ENCODE assay signal across 8 mouse cellular contexts in the genomic region with DNA sequence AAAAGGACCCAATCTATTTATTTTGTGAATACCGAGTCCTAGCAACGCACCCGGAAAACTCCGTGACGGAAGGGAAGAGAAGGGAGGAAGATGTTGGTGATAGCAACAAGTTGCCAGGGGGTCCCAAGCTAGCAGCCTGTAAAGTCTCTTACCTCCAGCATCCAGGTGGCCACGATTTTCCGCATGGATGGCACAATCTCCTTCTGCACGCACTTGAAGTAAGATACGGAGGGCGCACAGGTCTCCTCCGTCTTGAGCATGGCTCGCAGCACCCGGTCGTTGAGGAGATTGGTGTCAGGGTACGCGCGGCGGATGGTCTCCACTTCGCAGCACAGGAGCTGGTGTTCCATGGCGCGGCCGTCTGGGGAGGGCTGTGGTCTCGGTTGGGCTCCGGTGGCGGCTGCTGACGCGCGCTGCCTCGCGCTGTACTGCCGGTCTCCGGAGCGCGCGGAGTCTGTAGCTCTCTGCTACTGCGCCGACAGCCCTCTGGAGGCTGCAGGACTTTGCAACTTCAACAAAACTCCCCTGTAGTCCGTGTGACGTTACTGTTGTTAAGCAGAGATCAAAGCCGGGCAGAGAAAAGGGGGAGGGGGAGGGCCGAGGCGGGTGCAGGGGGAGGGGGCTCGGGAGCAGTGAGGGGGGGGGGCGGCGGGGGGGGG. TPM values are rescaled to one million over a fixed set of nuclear protein-coding genes. Genes with fewer than 3 reads are reported as not detected.
DNase-seq lines count a peak whose midpoint lies in the region; ATAC-seq and TF ChIP-seq lines count a peak whose summit lies in the region.

TSS of gene Ccnd1 (minus strand) at position 582 of the 659 bp plus-strand sequence.

- H3K4me3 ChIP-seq in embryonic facial prominence, embryonic 11.5 days (ENCODE audit: low read depth, low read length), result peak within 1 kb of the TSS; percentile 71
- H3K4me3 ChIP-seq in heart, embryonic 11.5 days (ENCODE audit: low read depth, low read length), result peak within 1 kb of the TSS; percentile 79
- peak within 1 kb of the TSS; percentile 57 for H3K4me3 ChIP-seq in kidney, embryonic 14.5 days (ENCODE audit: low read length)
- H3K4me3 ChIP-seq in liver, embryonic 11.5 days (ENCODE audit: low read depth, low read length), result peak within 1 kb of the TSS; percentile 60
- peak within 1 kb of the TSS; percentile 55 for H3K4me3 ChIP-seq in neural tube, embryonic 13.5 days

- ATAC-seq in Patski, result peak; percentile 24
- peak; percentile 54 for ATAC-seq in embryonic facial prominence, embryonic 11.5 days (replicated peaks; ENCODE audit: insufficient number of reproducible peaks, low FRiP score, low TSS enrichment, low read depth)
- ATAC-seq in heart, embryonic 11.5 days (replicated peaks; ENCODE audit: insufficient number of reproducible peaks, low FRiP score, low TSS enrichment), result peak; percentile 57
- peak; percentile 60 for ATAC-seq in kidney, embryonic 14.5 days (ENCODE audit: low FRiP score, low TSS enrichment)
- peak; percentile 48 for ATAC-seq in liver, embryonic 11.5 days (replicated peaks; ENCODE audit: low FRiP score)
- peak; percentile 19; the same call in 1 of the 2 replicates for ATAC-seq in neural tube, embryonic 13.5 days (ENCODE audit: low read depth)
- ATAC-seq in megakaryocyte-erythroid progenitor cell, adult 5-6 weeks (replicated peaks; ENCODE audit: low FRiP score, low TSS enrichment, poor library complexity, severe bottlenecking), result no peak

- H3K9me3 ChIP-seq in embryonic facial prominence, embryonic 11.5 days (replicated peaks; ENCODE audit: control insufficient read depth, low read length), result no peaks in the 10 kb centered on the region
- H3K9me3 ChIP-seq in heart, embryonic 11.5 days (replicated peaks; ENCODE audit: control insufficient read depth, low read length), result no peaks in the 10 kb centered on the region
- no peaks in the 10 kb centered on the region for H3K9me3 ChIP-seq in kidney, embryonic 14.5 days (ENCODE audit: control insufficient read depth, low read length)
- H3K9me3 ChIP-seq in liver, embryonic 11.5 days (ENCODE audit: control insufficient read depth, low read length), result no peaks in the 10 kb centered on the region
- H3K9me3 ChIP-seq in neural tube, embryonic 13.5 days, result no peaks in the 10 kb centered on the region

- CTCF ChIA-PET in Patski (lab: Charles Lee), result interaction anchor here (0.6 to 4.3 kb wide), 7 partner anchors 32 to 313 kb away, joined by 3 to 24 read pairs (median 4); no protein-coding TSS in a partner anchor

- TF ChIP-seq CTCF in Patski (IDR thresholded peaks at IDR 0.05), result no peak

- H3K4me2 ChIP-seq in embryonic facial prominence, embryonic 11.5 days (ENCODE audit: low read depth, low read length), result peak within 1 kb of the TSS; percentile 76
- peak within 1 kb of the TSS; percentile 98 for H3K4me2 ChIP-seq in heart, embryonic 11.5 days
- peak within 1 kb of the TSS; percentile 90 for H3K4me2 ChIP-seq in kidney, embryonic 14.5 days (replicated peaks; ENCODE audit: low read depth, low read length)
- peak within 1 kb of the TSS; percentile 76 for H3K4me2 ChIP-seq in liver, embryonic 11.5 days
- H3K4me2 ChIP-seq in neural tube, embryonic 13.5 days, result peak within 1 kb of the TSS; percentile 96

- H3K36me3 ChIP-seq in embryonic facial prominence, embryonic 11.5 days (replicated peaks; ENCODE audit: control insufficient read depth, insufficient read depth, low read depth, low read length), result peaks cover 6% of the 10 kb centered on the region; the same call in 1 of the 2 replicates
- peaks cover 19% of the 10 kb centered on the region for H3K36me3 ChIP-seq in heart, embryonic 11.5 days (ENCODE audit: control insufficient read depth, insufficient read depth, low read length)
- H3K36me3 ChIP-seq in kidney, embryonic 14.5 days (ENCODE audit: control insufficient read depth, insufficient read depth, low read length), result peaks cover 28% of the 10 kb centered on the region
- H3K36me3 ChIP-seq in liver, embryonic 11.5 days (ENCODE audit: control insufficient read depth, insufficient read depth, low read length), result peaks cover 5% of the 10 kb centered on the region; the same call in 1 of the 2 replicates
- 0 out of 2 replicates have a peak, but pooled peaks cover 2% of the 10 kb centered on the region for H3K36me3 ChIP-seq in neural tube, embryonic 13.5 days

- H3K27ac ChIP-seq in embryonic facial prominence, embryonic 11.5 days (replicated peaks; ENCODE audit: low read depth, low read length), result peak within 1 kb of the TSS; percentile 86
- H3K27ac ChIP-seq in heart, embryonic 11.5 days (ENCODE audit: low read depth, low read length), result peak within 1 kb of the TSS; percentile 97
- peak within 1 kb of the TSS; percentile 94 for H3K27ac ChIP-seq in kidney, embryonic 14.5 days (ENCODE audit: low read depth, low read length)
- peak within 1 kb of the TSS; percentile 80 for H3K27ac ChIP-seq in liver, embryonic 11.5 days (ENCODE audit: low read depth, low read length)
- peak within 1 kb of the TSS; percentile 69 for H3K27ac ChIP-seq in neural tube, embryonic 13.5 days (replicated peaks)

- H3K4me1 ChIP-seq in embryonic facial prominence, embryonic 11.5 days (ENCODE audit: control insufficient read depth, insufficient read depth, low read length), result no peaks in the 10 kb centered on the region; the same call in 1 of the 2 replicates
- peaks cover 19% of the 10 kb centered on the region for H3K4me1 ChIP-seq in heart, embryonic 11.5 days (ENCODE audit: control insufficient read depth, insufficient read depth, low read length)
- H3K4me1 ChIP-seq in kidney, embryonic 14.5 days (ENCODE audit: control insufficient read depth, insufficient read depth, low read length), result peaks cover 26% of the 10 kb centered on the region
- H3K4me1 ChIP-seq in liver, embryonic 11.5 days (replicated peaks; ENCODE audit: control insufficient read depth, insufficient read depth, low read length), result peaks cover 12% of the 10 kb centered on the region; the same call in 1 of the 2 replicates
- H3K4me1 ChIP-seq in neural tube, embryonic 13.5 days (replicated peaks), result peaks cover 89% of the 10 kb centered on the region

- under 1% methylated on average over 39 of the region's 45 CpGs for WGBS in embryonic facial prominence, embryonic 11.5 days
- under 1% methylated on average over 41 of the region's 45 CpGs for WGBS in heart, embryonic 11.5 days (ENCODE audit: insufficient replicate concordance)
- 0% methylated on average over 40 of the region's 45 CpGs for WGBS in kidney, embryonic 14.5 days
- 0% methylated on average over 40 of the region's 45 CpGs for WGBS in liver, embryonic 11.5 days
- 2% methylated on average over 40 of the region's 45 CpGs for WGBS in neural tube, embryonic 13.5 days

- in situ Hi-C loops in Patski (cut with MboI; ENCODE audit: low pct_unique_long_range_greater_than_20kb), result loop anchor here (5.0 to 10.0 kb wide), 4 partner anchors 108 to 303 kb away; no protein-coding TSS in a partner anchor

- peak within 1 kb of the TSS; percentile 83 for H3K9ac ChIP-seq in embryonic facial prominence, embryonic 11.5 days (replicated peaks; ENCODE audit: low read length)
- peak within 1 kb of the TSS; percentile 96 for H3K9ac ChIP-seq in heart, embryonic 11.5 days (ENCODE audit: low read depth, low read length)
- H3K9ac ChIP-seq in kidney, embryonic 14.5 days (ENCODE audit: low read depth, low read length), result peak within 1 kb of the TSS; percentile 88
- H3K9ac ChIP-seq in liver, embryonic 11.5 days (ENCODE audit: low read depth, low read length), result peak within 1 kb of the TSS; percentile 56
- peak within 1 kb of the TSS; percentile 76 for H3K9ac ChIP-seq in neural tube, embryonic 13.5 days

- POLR2A ChIA-PET in Patski (lab: Charles Lee), result interaction anchor here (0.7 to 4.2 kb wide), 5 partner anchors 20 to 182 kb away, joined by 3 to 21 read pairs (median 3); no protein-coding TSS in a partner anchor

- DNase-seq in 3T3-L1 (ENCODE audit: low read depth, low spot score), result peak; percentile 83
- DNase-seq in Patski (ENCODE audit: low read depth, low spot score), result no peak
- peak; percentile 90 for DNase-seq in embryonic facial prominence, embryonic 11.5 days (ENCODE audit: low spot score)
- no peak for DNase-seq in liver, embryonic 11.5 days (ENCODE audit: low spot score)

- H3K27me3 ChIP-seq in Patski, result no peaks in the 10 kb centered on the region
- no peaks in the 10 kb centered on the region for H3K27me3 ChIP-seq in embryonic facial prominence, embryonic 11.5 days (ENCODE audit: control insufficient read depth, insufficient read depth, low read length)
- 0 out of 2 replicates have a peak, but pooled peaks cover 3% of the 10 kb centered on the region for H3K27me3 ChIP-seq in heart, embryonic 11.5 days (ENCODE audit: control insufficient read depth, insufficient read depth, low read length)
- no peaks in the 10 kb centered on the region for H3K27me3 ChIP-seq in kidney, embryonic 14.5 days (ENCODE audit: control insufficient read depth, insufficient read depth, low read length)
- peaks cover 64% of the 10 kb centered on the region for H3K27me3 ChIP-seq in liver, embryonic 11.5 days (replicated peaks; ENCODE audit: control insufficient read depth, insufficient read depth, low read length)
- H3K27me3 ChIP-seq in neural tube, embryonic 13.5 days, result peaks cover 62% of the 10 kb centered on the region

RNA-seq across cellular contexts. Expression of gene Ccnd1, which starts in this region (rescaled TPM):
- polyA plus RNA-seq in Patski (2021), result 110 TPM
- 208 and 223 TPM in 2 replicates for polyA plus RNA-seq in embryonic facial prominence, embryonic 11.5 days (2014; fragmentation: Nextera tagmentation; extraction: Ambion mirVana)
- 71.3 and 100 TPM in 2 replicates for polyA plus RNA-seq in heart, embryonic 11.5 days (2014; fragmentation: Nextera tagmentation; extraction: Ambion mirVana)
- polyA plus RNA-seq in kidney, embryonic 14.5 days (2014; fragmentation: Nextera tagmentation; extraction: Ambion mirVana), result 231 and 315 TPM in 2 replicates
- polyA plus RNA-seq in liver, embryonic 11.5 days (2014; fragmentation: Nextera tagmentation; extraction: Ambion mirVana), result 60.5 and 69.2 TPM in 2 replicates
- polyA plus RNA-seq in neural tube, embryonic 13.5 days (2015; fragmentation: Nextera tagmentation; extraction: Ambion mirVana), result 31.1 and 50.8 TPM in 2 replicates
- 3.8 and 5.3 TPM in 2 replicates for total RNA-seq in megakaryocyte-erythroid progenitor cell, adult 5-6 weeks (2014; fragmentation: Nextera tagmentation)
- 5.9 and 6.7 TPM in 2 replicates for total RNA-seq in megakaryocyte-erythroid progenitor cell, adult 5-6 weeks (2017)

Comparison
In these comparisons a context has a peak if more than half of its experiments do, and no peak if none do; other contexts are left out.
1. DNase-seq: peak in 3T3-L1 (single experiment) and embryonic facial prominence, embryonic 11.5 days (single experiment); none in Patski (single experiment) and liver, embryonic 11.5 days (single experiment).
2. Peak in every context shown above with its lines, with median percentiles within 50 percentile points of each other: H3K27ac ChIP-seq, H3K4me2 ChIP-seq, H3K4me3 ChIP-seq and H3K9ac ChIP-seq.